Mouse (Mus musculus) left cerebral cortex, postnatal 14 days (tissue): ENCODE results near the gene Cadm1. TPM values are rescaled to one million over a fixed set of nuclear protein-coding genes. Genes with fewer than 3 reads are reported as not detected.

ENCODE experiments used
- DNase-seq, 2 experiments: peaks; one replicate each; pipeline ENCODE4 v3.0.0; 2021 to 2022; ENCODE audit warnings: low spot score in 2 of 2, mixed read lengths in 1 of 2
- intact Hi-C: fragments of 180-260 bp; cut with DNase I; formaldehyde crosslinking; loops from one replicate; pipeline ENCODE4 v1.15.1; 2025
- total RNA-seq, 2 experiments: library from RNA; stranded (reverse); gene quantifications; 2 replicates each; pipeline ENCODE4 v1.2.3; 2021

Gene Cadm1
- total RNA-seq, 2 experiments from 2014 or later, result 201 to 225 TPM

DNA sequence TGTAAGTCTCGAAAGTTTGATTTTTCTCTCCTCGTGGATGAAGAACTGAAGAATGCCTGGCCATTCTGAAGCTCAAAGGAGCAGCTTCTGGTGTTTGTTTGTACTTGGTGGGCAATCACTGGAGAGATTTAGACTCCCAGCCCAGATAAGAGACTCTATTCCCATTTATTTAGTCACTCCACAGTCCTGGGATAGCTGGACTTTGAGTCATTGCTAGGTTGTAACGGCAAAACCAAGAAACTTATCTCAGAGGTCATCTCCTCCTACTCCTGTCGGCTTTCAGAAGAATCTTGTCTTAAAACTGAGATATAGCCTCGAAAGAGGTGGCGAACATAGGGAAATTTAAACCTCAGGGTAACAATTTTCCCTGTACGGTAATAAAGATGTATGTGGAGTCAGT lies 15.3 kb downstream of the Cadm1 start:
- DNase-seq, result no peak
- intact Hi-C loops, result no loop called here

DNA sequence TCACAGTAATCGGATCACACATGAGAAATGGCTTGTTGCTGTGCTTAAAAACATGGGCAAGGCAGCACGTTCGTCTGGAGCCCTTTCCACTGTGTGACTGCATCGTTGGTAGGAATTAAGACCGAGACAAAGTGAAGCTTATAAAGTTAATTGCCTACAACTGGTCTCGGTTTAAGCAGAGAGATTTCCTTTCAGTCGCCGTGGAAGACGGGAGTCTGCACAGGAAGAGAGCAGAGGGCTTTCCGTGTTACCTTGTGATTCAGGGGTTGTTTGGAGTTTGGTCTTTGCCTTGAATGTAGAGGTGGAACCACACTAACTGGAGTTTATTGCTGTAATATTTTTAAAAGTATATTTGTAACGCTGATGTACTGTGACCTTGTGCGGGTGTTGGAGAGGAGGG lies 15.7 kb downstream of the Cadm1 start:
- intact Hi-C loops, result no loop called here
- DNase-seq, result no peak

DNA sequence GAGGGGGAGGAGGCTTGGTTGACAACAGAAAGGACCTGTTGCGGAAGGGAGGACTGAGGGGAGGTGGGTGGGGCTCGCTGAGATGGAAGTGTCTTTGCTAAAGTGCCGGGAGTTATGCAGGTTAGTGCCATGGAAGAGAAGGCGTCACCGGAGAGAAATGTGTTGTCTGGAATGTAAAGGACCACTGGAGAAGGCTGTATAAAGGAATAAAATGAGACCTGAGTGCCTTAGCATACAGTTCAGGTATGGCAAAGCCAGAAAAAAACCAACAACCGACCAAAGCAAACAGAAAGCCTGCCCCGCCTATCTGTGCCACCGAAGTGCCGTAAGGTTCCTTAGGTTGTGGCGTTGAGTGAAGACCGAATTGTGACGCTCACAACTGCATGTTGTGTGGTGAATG lies 18.4 kb downstream of the Cadm1 start:
- intact Hi-C loops, result no loop called here
- DNase-seq, result no peak

- intact Hi-C loops, result no loop called here
- no peak for DNase-seq
Measured at GRCm38 (mm10) chr9:47548916-47549315, 18.9 kb downstream of the Cadm1 start.

DNA sequence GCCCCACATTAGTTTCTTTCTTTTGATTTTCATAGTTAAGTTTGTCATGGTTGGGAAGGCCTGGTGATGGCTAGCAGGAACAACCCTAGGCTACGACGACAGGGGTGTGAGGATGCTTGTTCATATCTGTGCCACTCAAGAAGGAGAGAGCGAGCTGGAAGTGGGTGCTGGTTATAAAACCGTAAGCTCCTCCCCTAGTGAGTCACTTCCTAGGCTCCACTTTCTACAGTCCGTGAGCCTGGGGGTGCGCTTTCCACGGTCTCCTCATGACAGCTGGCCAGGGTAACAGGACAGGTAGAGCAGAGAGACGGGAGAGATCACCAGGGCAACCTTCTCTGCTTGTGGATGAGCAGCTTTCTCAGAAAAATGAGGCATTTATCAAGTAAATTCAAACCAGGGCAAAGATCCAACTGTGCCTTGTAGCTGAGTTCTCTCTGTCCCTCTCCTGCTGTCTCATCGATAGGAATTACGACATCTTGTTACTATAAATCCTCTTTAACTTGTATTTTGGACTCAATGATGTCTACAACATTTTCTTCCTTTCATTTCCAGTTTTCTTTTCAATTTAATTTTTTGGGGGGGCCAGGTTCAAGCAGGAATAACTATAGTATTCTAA lies 23.1 kb downstream of the Cadm1 start:
- intact Hi-C loops, result no loop called here
- DNase-seq, result no peak

- no peak for DNase-seq
- intact Hi-C loops, result no loop called here
Measured at GRCm38 (mm10) chr9:47560726-47561125, 30.8 kb downstream of the Cadm1 start.

GRCm38 (mm10) chr9:47561596-47561995 lies 31.6 kb downstream of the Cadm1 start:
- intact Hi-C loops, result no loop called here
- no peak for DNase-seq

- intact Hi-C loops, result no loop called here
- DNase-seq, result no peak
Measured at GRCm38 (mm10) chr9:47565088-47565487, 35.1 kb downstream of the Cadm1 start.

DNA sequence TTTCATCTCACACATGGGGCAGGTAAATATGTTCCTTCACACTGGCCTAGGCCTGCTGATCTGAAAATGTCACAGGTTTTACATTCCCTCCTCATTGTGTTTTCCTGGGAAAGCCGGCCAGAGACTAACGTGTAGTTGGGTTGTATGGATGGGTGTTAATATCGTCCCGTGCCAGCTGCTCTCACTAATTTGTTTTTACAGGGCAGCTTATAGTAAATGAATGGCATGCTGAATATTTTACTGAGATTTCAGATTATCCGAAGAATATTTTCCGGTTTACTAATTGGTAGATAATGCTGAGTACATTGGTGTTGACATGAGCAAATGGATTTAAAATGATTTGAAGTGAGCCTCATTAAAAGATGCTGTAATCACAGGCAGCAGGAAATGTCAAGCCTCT lies 37.9 kb downstream of the Cadm1 start:
- intact Hi-C loops, result no loop called here
- no peak for DNase-seq

DNA sequence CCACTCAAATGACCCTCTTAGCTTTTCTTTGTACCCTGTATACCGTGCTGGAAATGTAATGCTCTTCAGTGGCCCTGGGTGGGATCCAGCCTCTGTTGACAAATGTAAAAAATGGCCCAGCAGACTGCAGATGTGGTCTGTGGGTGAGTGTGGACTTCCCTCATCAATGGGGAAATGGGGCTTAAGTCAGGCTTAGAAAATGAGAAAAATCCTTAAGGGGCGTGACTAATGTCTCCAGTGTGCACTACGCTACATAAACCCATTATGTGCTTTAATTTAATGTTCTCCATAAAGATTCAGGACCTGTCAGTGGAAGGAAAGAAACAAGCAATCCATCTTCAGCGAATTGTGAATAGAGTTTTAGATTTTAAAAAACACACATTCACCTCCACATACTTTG lies 40.2 kb downstream of the Cadm1 start:
- intact Hi-C loops, result no loop called here
- no peak for DNase-seq

- DNase-seq, result no peak
- intact Hi-C loops, result no loop called here
Measured at GRCm38 (mm10) chr9:47571461-47571860, 41.5 kb downstream of the Cadm1 start.

DNA sequence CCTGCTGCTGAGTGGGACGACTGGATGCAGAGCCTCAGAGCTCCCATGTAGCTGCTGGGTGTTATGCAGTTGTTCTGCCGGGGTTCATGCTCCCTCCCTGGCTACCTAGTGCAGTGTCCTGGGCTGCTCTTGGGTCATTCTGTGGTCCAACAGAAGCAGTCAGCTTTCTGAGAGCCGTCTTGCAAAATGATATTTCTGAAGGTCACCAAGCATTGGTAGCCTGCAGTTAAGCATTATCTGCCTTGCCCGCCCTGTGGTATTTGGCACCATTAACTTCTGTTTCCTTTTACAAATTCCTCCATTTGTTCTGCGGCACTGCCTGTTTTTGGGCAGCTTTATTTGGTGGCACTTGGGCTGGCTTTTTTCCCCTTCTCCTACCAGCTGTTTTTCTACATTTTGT lies 42.2 kb downstream of the Cadm1 start:
- no peak for DNase-seq
- intact Hi-C loops, result no loop called here

DNA sequence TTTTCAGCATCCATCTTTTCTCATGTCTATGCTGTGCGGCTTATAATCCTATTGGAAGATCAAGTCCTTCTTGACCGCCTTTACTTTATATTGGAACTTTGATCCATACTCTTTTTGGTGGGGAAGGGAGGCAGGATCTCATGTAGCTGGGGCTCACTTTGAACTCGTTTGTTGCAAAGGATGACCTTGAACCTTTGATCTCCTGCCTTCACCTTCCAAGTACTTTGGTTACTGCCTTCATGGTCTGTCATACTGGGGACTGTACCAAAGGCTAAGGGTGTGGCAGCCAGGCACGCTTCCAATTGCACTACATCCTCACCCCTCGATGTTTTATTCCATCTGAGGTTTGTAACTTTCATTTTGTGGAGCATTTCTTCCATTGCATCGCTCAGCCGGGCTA lies 43.5 kb downstream of the Cadm1 start:
- intact Hi-C loops, result no loop called here

GRCm38 (mm10) chr9:47574710-47575414 lies 44.9 kb downstream of the Cadm1 start:
- intact Hi-C loops, result no loop called here
- DNase-seq, result no peak

More for the DNA sequence above, 43.5 kb downstream of the Cadm1 start:
- no peak for DNase-seq

DNA sequence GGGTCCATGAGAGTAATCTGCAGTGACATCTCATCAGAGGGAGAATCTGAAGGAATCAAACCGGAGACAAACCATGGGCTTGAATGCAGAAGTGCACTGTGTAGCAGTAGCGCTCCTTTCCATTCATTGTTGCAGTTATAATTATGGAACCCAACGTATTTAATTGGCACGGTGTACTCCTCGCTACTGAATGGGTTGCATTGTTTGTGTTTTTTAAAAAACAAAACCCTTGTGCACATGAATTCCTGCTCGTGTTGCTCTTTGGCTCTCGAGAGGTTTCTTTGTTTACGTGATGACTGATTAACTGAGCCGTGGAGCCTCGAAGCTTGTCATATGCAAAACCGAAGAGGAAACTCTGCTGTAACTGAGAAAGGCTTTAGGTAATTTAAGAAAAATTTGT lies 45.8 kb downstream of the Cadm1 start:
- intact Hi-C loops, result no loop called here
- DNase-seq, result no peak

- intact Hi-C loops, result no loop called here
- no peak for DNase-seq
Measured at GRCm38 (mm10) chr9:47579464-47579863, 49.5 kb downstream of the Cadm1 start.

DNA sequence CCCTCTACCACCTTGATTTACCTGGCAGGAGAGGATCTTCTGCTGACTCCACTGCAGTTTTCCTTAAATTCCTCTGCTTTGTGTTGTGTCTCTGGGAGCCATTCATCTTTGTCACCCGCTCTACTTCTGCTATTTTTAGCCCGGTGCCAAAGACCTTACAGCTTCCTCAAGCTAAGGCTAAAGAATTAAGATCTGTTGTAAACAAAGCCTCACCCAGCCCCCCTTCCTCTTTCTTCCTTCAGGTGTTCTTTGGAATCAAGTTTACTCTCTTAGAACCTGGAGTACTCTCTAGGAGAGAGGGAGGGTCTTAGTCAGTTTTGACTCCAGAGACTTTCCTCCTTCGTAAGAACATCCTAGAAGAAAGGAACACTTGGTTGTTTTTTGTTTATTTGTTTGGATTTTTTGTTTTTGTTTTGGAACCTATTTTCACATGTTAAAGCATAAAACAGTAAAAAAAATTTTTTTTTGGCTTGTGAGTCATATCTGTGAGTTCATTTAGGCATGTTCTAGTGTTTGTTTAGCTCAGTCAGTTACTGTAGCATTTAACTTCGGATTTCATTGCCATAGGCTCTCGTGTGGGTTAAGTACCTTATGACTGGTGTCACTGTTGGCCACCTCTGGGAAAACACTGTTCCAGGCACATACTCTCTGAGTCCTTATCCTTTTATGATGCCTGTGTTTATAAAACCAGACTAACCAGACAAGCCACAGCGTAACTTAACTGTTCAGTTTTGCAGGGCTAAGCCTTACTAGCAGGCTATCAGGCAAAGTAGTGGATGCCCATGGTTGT lies 51.8 kb downstream of the Cadm1 start:
- no peak for DNase-seq
- intact Hi-C loops, result no loop called here

DNA sequence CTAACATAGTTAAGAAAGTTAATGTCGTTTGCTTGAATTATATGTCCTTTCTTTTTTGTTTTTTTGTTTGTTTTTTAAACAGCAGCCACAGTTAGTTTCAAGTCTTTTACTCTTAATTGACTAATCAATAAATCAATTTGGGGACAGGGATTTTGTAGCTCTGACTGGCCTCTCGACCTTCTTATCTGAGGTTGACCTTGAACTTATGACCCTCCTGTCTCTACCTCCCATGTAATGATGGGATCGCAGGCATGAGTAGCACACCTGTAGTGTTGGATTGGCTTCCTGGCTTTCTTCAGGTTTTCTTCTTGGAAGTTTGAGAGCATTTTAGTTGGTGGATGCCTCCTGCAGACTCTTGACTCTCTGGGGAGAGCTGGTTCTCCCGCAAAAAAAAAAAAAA lies 53.3 kb downstream of the Cadm1 start:
- no peak for DNase-seq
- intact Hi-C loops, result no loop called here

- intact Hi-C loops, result no loop called here
- no peak for DNase-seq
Measured at GRCm38 (mm10) chr9:47586176-47586575, 56.2 kb downstream of the Cadm1 start.

DNA sequence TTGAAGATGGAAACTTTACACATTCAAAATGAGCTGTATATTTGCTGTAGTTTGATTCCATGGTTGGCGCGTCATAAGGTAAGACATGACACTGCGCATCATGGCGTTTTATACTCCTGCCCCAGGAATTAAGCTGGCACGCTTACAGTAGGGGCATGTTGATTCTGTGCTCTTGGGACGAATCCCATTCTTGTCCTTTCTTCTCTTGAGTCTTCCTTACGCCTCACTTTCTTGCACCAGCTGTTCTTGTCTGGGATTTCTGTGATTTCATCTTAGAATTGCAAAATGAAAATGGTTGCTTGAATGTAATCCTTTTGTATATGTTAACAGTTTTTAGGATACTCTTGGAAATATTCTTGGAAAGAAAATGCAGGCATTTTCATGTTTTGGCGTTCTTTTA lies 56.9 kb downstream of the Cadm1 start:
- intact Hi-C loops, result no loop called here
- no peak for DNase-seq
